Mouse (Mus musculus) yolk sac, embryonic 10.5 days (tissue): ENCODE measurements at regions not wholly inside any gene's neighbourhood (a gene's known extent, or its start where the extent isn't known, plus 50 kb on each side); places are given as distances from the start of the nearest gene placed in this dataset.
A peak's percentile ranks its signal among the peaks of the same experiment; 100 is the strongest.

Experiments used
- DNase-seq: peaks from one replicate; pipeline ENCODE4 v3.0.0-alpha.2; 2017; ENCODE audit warnings: low spot score

DNA sequence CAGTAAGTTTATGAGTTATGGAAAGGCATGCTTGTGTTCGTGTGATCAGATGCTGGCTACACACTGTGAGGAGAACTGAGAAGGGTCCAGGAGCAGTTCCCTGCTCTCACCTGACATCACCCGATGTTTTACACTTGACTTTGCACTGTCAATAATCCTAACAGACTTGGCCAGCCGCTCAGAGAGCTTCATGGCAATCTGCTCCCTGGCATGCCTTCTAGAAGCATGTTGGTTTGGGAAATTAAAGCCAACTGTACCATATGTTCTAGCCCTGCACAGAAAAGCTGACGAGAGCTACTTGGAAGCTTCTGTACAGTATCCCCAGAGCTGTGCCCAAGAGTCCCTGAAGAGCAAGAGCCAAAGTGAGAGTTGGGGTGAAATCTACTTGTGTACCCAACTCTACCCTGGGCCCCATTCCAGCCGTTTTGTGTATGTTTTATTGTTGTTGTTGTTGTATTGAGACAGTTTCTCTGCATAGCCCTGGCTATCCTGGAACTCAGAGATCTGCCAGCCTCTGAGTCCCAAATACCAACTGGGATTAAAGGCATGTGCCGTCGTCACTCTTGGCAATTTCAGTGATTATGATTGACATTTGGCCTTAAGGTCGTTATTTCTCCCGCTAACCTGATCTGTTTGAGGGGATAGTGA, 56.5 kb upstream of the Cnksr3 start:
- DNase-seq = no peak

DNA sequence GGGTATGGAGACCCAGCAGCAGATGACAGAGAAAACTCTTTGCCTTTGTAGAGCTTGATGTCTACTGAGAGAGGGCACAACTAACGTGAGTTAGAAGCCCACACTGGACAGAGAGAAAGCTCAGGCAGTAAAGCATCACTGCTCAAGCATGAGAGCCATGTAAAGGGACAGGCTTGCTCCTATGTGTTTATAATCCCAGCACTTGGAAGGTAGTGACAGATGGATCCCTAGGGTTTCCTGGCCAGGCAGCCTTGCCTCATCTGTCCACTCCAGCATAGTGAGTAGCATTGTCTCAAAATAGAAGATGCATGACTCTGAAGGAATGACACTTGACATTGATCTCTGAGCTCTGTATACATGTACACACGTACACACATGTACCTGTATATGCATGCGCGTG, 55.9 kb upstream of the Cnksr3 start:
- no peak for DNase-seq

DNA sequence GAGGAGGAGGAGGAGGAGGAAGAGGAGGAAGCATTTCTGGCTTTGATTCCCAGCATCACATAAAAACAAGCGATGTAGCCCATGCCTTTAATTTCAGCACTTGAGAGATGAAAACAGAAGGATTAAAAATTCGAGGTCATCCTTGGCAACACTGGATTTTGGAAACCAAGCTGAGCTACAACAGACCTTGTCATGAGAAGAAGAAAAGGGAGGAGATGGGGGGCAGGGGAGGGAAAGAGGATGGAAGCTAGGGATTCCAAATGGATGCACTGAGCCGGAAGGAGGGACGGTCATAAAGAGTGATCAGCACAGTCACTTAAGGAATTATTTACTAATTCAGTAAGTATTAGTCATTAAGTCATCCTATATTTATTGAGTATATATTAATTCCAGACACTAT, 55.1 kb upstream of the Cnksr3 start:
- DNase-seq = no peak

DNA sequence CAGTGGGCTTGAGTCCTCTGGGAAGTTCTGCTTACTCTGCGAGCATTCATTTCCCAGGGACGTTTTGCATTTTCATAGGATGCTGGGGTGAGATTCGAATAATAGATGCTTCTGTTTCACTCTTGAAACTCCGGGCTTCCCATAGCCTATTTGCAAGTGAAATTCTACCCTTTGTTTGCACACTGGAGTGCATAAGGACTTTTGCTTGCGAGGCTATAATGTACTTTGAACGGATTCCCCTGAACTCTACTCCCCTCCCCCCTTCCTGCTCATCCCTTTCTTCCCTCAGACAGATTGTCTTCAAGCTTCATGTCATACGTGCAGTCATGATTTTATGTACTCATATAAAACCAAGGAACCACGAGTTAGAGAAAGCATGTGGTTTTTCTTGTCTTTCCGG, 53.4 kb upstream of the Cnksr3 start:
- DNase-seq = peak; percentile 57

DNA sequence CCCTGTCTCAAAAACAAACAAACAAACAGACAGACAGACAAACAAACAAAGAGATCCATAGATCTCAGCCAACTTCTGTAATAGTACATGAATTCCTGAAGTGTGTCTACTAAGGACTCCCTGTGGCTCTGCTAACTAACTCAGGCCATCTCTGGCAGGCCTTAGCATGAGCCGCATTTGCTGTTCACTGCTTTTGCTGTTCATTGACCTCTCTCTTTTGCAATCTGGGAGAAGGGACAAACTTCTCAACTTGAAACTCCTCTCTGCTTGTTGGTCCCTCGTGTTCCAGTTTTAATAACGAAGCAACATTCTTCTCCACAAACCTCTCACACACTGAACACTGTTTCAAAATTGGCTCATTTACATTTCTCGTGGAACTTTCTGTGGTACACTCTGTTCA, 52.7 kb upstream of the Cnksr3 start:
- DNase-seq = no peak
